Mouse (Mus musculus): Measurements from ENCODE around the gene Metrn.

The Metrn gene

GRCm38 (mm10) chr17:25762591-25762990 lies 34.3 kb downstream of the Metrn start:
- no peak for DNase-seq

DNA sequence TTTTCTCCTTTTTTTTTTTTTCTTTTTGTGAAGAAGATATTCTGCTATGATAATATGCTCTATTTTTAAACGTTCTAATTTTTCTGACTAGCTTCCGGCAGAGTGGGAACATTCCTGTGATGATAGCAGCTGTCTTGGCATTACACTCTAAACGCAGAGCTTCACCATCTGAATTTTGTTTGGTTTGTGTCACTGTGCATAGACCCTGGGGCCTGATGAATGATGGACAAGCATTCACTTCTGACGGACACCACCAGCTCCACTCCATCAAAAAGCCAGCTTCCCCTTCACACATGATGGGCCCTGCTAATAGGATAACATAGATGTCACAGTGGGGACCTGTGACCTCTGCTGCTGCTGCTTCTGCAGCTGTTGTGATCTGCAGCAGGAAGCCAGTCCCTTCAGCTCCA lies 35.4 kb downstream of the Metrn start:
- no peak for DNase-seq

GRCm38 (mm10) chr17:25760148-25760547 lies 36.8 kb downstream of the Metrn start:
- no peak for DNase-seq

DNA sequence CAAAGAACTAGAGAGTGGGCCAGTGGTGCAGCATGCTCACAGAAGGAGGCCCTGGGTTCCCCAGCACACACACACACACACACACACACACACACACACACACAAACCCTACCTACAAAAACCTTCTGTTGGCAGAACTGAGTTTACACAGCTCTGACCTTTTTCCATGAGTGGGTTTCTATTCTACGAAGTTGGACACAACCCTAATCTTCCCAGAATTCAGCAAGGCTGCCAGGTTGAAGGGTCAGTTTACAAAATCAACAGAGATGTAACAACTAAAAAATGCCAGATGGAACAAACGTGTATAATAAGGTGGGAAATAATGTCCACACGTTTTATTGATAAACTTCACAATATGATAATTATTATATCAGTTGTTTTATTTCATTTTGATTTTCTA lies 39.2 kb downstream of the Metrn start:
- DNase-seq, result no peak

- no peak for DNase-seq
Observed at GRCm38 (mm10) chr17:25756378-25757242, 40.3 kb downstream of the Metrn start.

GRCm38 (mm10) chr17:25755627-25756377 lies 41.1 kb downstream of the Metrn start:
- no peak for DNase-seq

- DNase-seq, result no peak
Observed at GRCm38 (mm10) chr17:25755086-25755485, 41.9 kb downstream of the Metrn start.

DNA sequence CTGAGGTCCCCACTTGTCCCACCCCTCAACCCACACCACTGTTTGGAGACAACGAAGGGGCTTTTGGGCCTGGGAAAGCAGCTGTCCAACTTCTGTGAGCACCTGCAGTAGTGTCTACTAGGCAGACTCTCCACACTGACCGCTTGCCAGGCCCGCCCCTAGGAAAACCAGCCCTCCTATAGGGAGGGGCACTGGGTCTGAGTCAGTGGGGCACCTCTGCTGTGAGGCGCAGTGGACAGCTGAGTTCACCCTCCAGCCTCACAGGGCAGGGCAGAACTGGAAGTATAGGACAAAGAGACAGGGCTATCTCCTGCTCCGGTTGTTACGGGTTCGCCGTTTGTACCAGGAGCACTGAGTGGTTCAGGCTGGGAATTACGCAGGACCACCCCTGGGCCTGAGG lies 42.7 kb downstream of the Metrn start, which contains the start of gene Msln:
TSS of gene Msln (minus strand) at position 138 of the 400 bp plus-strand sequence.
- no peak for DNase-seq

GRCm38 (mm10) chr17:25751446-25751845 lies 45.5 kb downstream of the Metrn start:
- no peak for DNase-seq

DNA sequence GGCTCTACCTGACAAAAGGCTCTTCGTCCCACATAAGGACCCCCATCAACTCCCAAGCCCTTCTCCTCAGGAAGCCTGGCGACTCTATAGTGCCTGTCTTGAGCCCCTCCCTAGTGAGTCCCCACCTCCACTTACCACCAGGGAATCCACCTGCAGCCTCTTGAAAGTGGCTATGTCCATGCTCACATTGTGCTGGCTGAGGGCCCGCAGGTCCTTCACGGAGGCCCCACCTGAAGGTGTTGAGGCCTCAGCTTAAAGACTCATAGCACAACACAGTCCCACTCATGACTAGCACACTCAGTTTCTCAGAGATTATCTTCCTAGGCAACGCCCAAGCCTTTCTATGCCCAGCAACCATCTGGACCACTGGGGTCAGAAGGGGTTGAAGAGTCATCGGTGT lies 47.6 kb downstream of the Metrn start:
- DNase-seq, result no peak

DNA sequence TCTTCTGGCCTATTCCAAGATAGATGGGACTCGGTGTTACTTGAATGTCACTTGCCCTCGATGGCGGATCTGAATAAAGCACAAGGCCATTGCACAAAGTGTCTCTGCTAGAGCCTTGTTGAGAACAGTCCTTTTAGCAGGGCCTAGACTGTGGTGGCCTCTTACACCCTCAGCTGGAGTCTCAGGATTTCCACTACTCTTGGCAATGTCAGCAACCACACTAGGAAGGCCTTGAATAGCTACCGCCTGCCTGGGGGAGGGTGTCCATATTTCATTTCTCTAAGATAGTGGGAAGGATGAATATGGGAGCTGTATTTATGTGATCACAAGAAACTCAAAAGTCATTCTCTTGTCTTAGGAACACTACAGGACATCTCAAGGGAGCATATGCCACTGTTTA lies 48.7 kb downstream of the Metrn start:
- DNase-seq, result no peak

- no peak for DNase-seq
Observed at GRCm38 (mm10) chr17:25744311-25744710, 52.6 kb downstream of the Metrn start.

GRCm38 (mm10) chr17:25743831-25744230 lies 53.1 kb downstream of the Metrn start:
- no peak for DNase-seq

Measured in cerebellum, adult 9-10 months (tissue).